Mouse (Mus musculus) limb, embryonic 12.5 days (tissue): ENCODE data around the gene Slc27a1. TPM values are rescaled to one million over a fixed set of nuclear protein-coding genes. Genes with fewer than 3 reads are reported as not detected.
A peak's percentile ranks its signal among the peaks of the same experiment; 100 is the strongest.

ENCODE experiments used
- ATAC-seq: fragments of 200-750 bp; cut with Nextera tagmentation; 2 replicates; pipeline ENCODE4 v1.8.0; 2017; ENCODE audit warnings: low read depth, moderate TSS enrichment; ENCODE audit not compliant: insufficient number of reproducible peaks, insufficient read depth, low FRiP score, low TSS enrichment
- H3K27ac ChIP-seq: fragments of 300-500 bp; sonication (generic); 2 replicates; pipeline ENCODE4 v1.5.1; 2016; ENCODE audit warnings: mild to moderate bottlenecking, moderate library complexity
- H3K27me3 ChIP-seq: fragments of 300-500 bp; sonication (generic); 2 replicates; pipeline ENCODE4 v1.6.1; 2016; ENCODE audit warnings: mild to moderate bottlenecking, moderate library complexity
- H3K36me3 ChIP-seq: fragments of 300-500 bp; sonication (generic); 2 replicates; pipeline ENCODE4 v1.6.1; 2016; ENCODE audit warnings: mild to moderate bottlenecking, moderate library complexity
- H3K4me1 ChIP-seq: fragments of 300-500 bp; sonication (generic); replicated peaks from 2 replicates; pipeline ENCODE4 v1.6.1; 2016
- H3K4me2 ChIP-seq: fragments of 300-500 bp; sonication (generic); 2 replicates; pipeline ENCODE4 v1.6.1; 2016; ENCODE audit warnings: mild to moderate bottlenecking, moderate library complexity
- H3K4me3 ChIP-seq: fragments of 300-500 bp; sonication (generic); replicated peaks from 2 replicates; pipeline ENCODE4 v1.5.1; 2016; ENCODE audit warnings: mild to moderate bottlenecking
- H3K9ac ChIP-seq: fragments of 300-500 bp; sonication (generic); replicated peaks from 2 replicates; pipeline ENCODE4 v1.6.1; 2016; ENCODE audit warnings: mild to moderate bottlenecking, moderate library complexity
- H3K9me3 ChIP-seq: fragments of 300-500 bp; sonication (generic); 2 replicates; pipeline ENCODE4 v1.6.1; 2016; ENCODE audit warnings: mild to moderate bottlenecking, moderate library complexity
- WGBS: fragments of 180-500 bp; shearing (Covaris S2); methylation state at CpG from one replicate; pipeline ENCODE4 v1.1.7; 2016; 5-methylcytosine and 5-hydroxymethylcytosine counted together
- polyA plus RNA-seq: library from polyadenylated mRNA; unstranded; fragments of >200 nt; fragmentation: Nextera tagmentation; extraction: Ambion mirVana; gene quantifications from 2 replicates; pipeline ENCODE4 v1.2.1, GENCODE M21; 2016

Gene Slc27a1
- polyA plus RNA-seq, 1 experiment from 2014 or later: 45.5 TPM

DNA sequence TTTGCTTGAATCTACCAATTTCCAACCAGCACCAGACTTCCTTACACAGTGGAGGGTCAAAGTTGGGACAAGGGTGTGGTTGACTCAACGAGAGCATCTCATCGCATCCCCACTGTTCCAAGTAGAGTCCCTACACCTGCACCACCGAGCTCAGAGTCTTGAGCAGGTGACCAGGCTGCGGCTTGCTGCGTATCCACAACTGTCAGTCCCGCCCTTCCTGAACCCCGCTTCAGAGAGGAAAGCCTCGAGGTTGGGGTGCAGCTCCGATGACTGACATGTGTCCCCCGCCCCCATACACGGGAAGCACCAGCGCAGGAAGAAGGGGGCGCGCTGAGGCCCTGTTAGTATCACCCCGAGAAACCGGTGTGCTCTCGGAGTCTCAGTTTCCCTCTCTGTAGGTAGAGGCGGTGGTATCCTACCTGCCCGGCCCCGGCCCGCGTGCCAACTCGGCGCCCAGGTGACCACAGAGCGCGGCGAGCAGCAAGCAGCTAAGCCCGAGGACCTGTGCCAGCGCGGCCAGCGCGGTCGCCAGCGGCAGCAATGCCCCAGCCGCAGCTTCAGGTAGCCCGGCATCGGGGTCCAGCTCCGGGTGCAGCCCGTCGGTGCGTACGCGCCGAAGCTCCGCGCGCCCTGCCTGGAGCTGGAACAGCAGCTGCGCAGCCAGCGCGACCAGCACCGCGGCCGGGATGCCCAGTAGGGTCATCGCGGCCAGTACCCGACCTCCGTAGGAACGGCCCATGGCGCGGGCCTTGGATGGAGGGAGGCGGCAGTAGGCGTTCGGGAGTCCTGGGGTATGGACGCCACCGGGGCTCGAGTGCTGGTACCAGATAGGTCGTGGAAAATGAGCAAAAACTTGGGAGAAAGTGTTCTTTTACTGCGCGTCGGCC is 10.4 kb upstream of the Slc27a1 start, which contains the start of gene Tmem221:
Gene Tmem221 (minus strand): TSS at position 801 of the 887 bp plus-strand sequence.
- 4% methylated on average over 66 of the region's 70 CpGs for WGBS
- no peak within 1 kb of the TSS for H3K27ac ChIP-seq

DNA sequence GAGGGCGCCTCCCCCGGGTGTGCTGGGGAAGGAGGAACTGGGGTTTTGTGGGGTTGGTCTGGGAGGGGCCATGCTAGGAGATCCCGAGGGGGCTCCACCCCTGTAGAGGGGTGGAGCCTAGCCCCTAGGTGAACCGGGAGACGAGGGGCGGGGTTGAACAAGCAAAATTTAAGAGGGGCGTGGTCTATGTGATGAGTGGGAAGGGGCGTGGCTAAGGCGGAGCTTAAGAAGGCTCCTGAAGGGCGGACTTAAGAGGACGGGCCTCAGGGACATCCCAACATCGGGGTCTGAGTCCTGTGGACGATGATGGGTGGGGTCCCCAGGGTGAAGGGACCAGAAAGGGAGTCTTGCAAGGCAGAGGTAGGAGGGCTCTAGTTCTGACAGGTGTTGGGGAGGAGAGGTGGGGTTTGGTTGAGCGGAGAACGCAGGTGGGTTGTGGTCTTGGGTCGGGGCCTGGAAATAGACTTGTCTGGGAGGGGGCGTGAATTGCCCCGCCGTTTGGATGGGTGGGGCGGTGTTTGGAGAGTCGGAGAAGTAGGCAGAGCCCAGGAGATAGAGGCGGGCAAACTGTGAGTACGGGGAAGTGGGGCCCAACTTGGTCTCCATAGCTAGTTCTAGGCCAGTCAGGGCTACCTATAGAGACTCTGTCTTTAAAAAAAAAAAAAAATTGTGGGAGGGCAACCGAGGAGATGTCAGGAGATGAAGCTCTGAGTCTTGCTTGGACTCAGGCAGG is 9.6 kb upstream of the Slc27a1 start:
- 3% methylated on average over 24 of the region's 24 CpGs for WGBS
- H3K9me3 ChIP-seq: peaks cover 9% of the 10 kb centered on the region
- peaks cover 21% of the 10 kb centered on the region for H3K4me1 ChIP-seq
- H3K36me3 ChIP-seq: no peaks in the 10 kb centered on the region
- H3K27me3 ChIP-seq: peaks cover 100% of the 10 kb centered on the region
- peak overlapping the region; percentile 47; the same call in 1 of the 2 replicates for H3K9ac ChIP-seq
- H3K27ac ChIP-seq: no peak overlapping the region
- peak overlapping the region; percentile 60 for H3K4me2 ChIP-seq
- H3K4me3 ChIP-seq: peak overlapping the region; percentile 40
- ATAC-seq: no peak

More for the DNA sequence above, 10.4 kb upstream of the Slc27a1 start, which contains the start of gene Tmem221:
- Histone ChIP-seq H3K4me1 (peaks cover 21% of the 10 kb centered on the region), H3K4me2 (peak within 1 kb of the TSS; percentile 60), H3K4me3 (peak within 1 kb of the TSS; percentile 40), H3K9ac (peak within 1 kb of the TSS; percentile 47; the same call in 1 of the 2 replicates), H3K36me3 (no peaks in the 10 kb centered on the region), H3K27me3 (peaks cover 95% of the 10 kb centered on the region), H3K9me3 (peaks cover 7% of the 10 kb centered on the region; the same call in 1 of the 2 replicates)
- ATAC-seq: no peak

DNA sequence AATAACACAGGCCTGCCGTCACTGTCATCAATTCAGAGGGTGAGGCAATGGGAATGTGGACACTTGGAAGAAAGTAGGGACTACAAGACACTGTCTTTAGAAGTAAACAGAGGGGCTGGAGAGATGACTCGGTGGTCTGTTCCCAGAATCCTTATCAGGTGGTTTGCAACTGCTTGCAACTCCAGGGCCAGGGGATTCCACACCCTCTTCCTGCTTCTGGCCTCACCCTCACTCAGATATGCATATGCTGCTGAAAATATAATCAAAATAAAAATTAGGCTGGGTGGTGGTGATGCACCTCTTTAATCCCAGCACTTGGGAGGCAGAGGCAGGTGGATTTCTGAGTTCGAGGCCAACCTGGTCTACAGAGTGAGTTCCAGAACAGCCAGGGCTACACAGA is 8.6 kb upstream of the Slc27a1 start:
- Histone ChIP-seq H3K9ac (no peak overlapping the region), H3K27me3 (peaks cover 99% of the 10 kb centered on the region), H3K4me2 (no peak overlapping the region), H3K36me3 (no peaks in the 10 kb centered on the region), H3K4me3 (no peak overlapping the region), H3K9me3 (peaks cover 14% of the 10 kb centered on the region), H3K27ac (no peak overlapping the region), H3K4me1 (peaks cover 21% of the 10 kb centered on the region)
- no peak for ATAC-seq
- 69% methylated on average over 3 of the region's 3 CpGs for WGBS

DNA sequence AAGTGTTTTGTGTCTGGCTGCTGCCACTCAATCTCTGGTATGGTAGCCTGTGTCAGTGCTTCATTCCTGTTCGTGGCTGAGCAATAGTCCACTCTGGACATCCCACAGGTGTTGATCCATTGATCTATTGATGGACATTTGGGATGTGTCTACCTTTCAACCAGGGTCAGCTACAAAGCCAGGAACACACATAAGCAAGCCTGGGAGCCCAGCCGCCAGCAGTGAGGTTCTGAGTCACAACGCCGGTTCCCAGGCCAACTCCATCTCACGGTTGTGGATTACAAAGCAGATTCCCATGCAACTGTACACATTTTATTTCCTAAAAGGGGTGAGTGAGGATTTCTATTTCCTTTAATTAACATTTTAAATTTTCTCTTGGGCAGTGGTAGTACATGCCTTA is 7.9 kb upstream of the Slc27a1 start:
- no peak overlapping the region for H3K4me3 ChIP-seq
- H3K9me3 ChIP-seq: peaks cover 14% of the 10 kb centered on the region
- H3K27ac ChIP-seq: no peak overlapping the region
- H3K36me3 ChIP-seq: no peaks in the 10 kb centered on the region
- H3K4me1 ChIP-seq: peaks cover 21% of the 10 kb centered on the region
- ATAC-seq: no peak
- 82% methylated on average over 5 of the region's 5 CpGs for WGBS
- no peak overlapping the region for H3K9ac ChIP-seq
- H3K27me3 ChIP-seq: peaks cover 98% of the 10 kb centered on the region
- no peak overlapping the region for H3K4me2 ChIP-seq

DNA sequence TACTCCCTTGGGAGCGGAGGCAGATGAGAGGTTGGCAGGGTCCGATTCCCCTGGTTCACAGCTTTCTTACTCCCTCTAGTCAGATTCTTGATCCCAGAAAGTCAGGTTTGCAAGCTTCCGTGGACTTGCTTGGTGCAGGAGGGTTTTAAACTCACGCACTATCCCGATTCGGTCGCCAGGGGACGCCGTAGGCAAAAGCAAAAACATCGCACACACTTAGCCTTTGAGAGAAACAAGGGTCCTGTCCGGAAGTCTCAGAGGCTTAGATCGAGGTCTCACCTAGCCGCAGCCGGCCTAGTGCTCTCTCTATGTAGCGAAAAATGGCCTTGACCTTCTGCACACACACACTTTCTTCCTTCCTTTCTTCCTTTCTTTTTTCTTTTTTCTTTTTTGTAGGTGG is 7.3 kb upstream of the Slc27a1 start:
- no peaks in the 10 kb centered on the region for H3K36me3 ChIP-seq
- peaks cover 98% of the 10 kb centered on the region for H3K27me3 ChIP-seq
- WGBS: 3% methylated on average over 15 of the region's 15 CpGs
- H3K27ac ChIP-seq: no peak overlapping the region
- H3K4me2 ChIP-seq: no peak overlapping the region
- no peak for ATAC-seq
- no peak overlapping the region for H3K9ac ChIP-seq
- H3K4me3 ChIP-seq: no peak overlapping the region
- peaks cover 14% of the 10 kb centered on the region for H3K9me3 ChIP-seq
- peaks cover 21% of the 10 kb centered on the region for H3K4me1 ChIP-seq

DNA sequence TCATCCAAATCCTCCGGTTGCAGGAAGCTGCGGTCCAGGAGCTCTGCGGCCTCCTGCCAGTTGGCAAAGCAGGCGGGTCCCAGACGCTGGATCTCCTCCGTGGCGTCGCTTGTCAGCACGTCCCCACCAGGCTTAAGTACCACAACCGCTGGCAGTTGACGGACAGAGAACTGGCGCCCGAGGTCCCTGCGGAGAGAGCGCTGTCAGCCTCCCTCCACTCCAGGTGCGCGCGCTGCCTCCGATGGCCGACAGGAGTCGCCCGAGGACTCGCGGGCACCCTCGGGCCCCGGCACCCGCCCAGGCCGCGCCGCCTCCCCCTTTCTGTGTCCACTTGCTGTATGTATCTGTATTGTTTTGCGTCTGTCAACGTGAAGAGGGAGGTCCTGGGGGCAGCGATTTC is 5.9 kb upstream of the Slc27a1 start:
- Histone ChIP-seq H3K4me1 (peaks cover 21% of the 10 kb centered on the region), H3K4me3 (peak overlapping the region; percentile 23), H3K27ac (no peak overlapping the region), H3K9me3 (peaks cover 14% of the 10 kb centered on the region), H3K36me3 (no peaks in the 10 kb centered on the region), H3K27me3 (peaks cover 94% of the 10 kb centered on the region), H3K9ac (peak overlapping the region; percentile 23; the same call in 1 of the 2 replicates), H3K4me2 (peak overlapping the region; percentile 44)
- 1% methylated on average over 33 of the region's 33 CpGs for WGBS
- no peak for ATAC-seq

DNA sequence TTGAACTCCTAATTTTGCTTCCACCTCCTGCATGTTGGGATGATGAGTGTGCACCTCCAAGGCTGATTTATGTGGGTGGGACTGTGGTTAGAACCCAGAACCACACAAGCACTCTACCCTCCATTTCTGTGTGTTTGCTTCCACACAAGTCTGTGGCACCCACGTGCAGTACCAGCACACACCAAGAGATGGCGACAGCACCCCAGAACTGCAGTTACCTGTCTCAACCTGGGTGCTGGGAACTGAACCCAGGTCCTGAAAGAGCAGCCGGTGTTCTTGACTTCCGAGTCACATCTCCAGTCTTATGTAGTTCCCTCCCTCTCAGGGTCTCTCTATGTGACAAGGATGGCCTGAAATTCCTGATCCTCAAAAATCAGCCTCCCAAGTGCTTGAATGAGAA is 4.7 kb upstream of the Slc27a1 start:
- Histone ChIP-seq H3K4me3 (no peak overlapping the region), H3K9ac (no peak overlapping the region), H3K27me3 (peaks cover 94% of the 10 kb centered on the region), H3K9me3 (peaks cover 8% of the 10 kb centered on the region), H3K27ac (no peak overlapping the region), H3K36me3 (no peaks in the 10 kb centered on the region), H3K4me1 (peaks cover 19% of the 10 kb centered on the region), H3K4me2 (no peak overlapping the region)
- 83% methylated on average over 4 of the region's 4 CpGs for WGBS
- ATAC-seq: no peak

DNA sequence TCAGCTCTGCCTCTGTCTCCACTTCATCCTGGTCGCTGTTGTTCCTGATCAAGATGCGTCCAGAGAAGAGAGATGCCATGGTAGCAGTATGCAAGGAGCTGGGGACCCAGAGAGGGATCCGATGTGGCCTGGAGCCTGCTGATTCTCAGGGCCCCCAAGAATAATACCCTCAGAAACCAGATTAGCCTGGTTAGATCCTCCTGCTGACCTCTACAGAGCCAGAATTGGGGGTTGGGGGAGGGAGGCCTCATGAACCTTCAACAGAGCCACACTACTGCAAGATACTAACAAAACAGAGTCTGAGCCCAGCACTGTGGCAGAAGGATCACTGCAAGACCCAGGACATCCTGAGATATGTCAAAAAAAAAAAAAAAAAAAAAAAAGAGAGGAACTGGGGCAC is 2.2 kb upstream of the Slc27a1 start, which contains the start of gene Nxnl1:
Gene Nxnl1 (minus strand): TSS at position 101 of the 400 bp plus-strand sequence.
- no peak within 1 kb of the TSS for H3K9ac ChIP-seq
- no peak for ATAC-seq
- no peak within 1 kb of the TSS for H3K4me3 ChIP-seq
- H3K27me3 ChIP-seq: peaks cover 73% of the 10 kb centered on the region
- H3K4me2 ChIP-seq: no peak within 1 kb of the TSS
- peaks cover 28% of the 10 kb centered on the region for H3K4me1 ChIP-seq
- peaks cover 7% of the 10 kb centered on the region for H3K9me3 ChIP-seq
- no peaks in the 10 kb centered on the region for H3K36me3 ChIP-seq
- WGBS: 65% methylated on average over 3 of the region's 3 CpGs
- no peak within 1 kb of the TSS for H3K27ac ChIP-seq

DNA sequence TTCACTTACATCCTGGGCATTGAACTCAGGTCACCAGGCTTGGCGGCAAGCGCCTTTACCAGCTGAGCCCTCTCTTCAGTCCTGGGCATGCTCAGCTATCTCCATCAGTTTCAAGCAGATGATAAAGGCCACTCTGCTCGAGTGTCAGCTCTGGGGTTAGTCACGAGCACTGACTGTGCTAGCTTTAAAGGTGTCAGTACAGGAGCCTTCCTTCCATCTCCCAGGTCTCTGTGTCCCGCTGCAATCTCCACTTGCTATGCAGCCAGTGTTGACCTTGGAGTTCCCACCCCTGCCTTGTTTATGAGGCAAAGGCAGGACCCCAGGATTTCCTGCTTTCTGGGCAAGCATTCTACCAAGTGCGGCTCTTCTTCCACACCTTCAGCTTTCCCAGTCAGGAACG is 1.1 kb upstream of the Slc27a1 start:
- Histone ChIP-seq H3K4me1 (peaks cover 27% of the 10 kb centered on the region), H3K27me3 (peaks cover 62% of the 10 kb centered on the region), H3K4me2 (no peak overlapping the region), H3K9me3 (peaks cover 7% of the 10 kb centered on the region), H3K4me3 (no peak overlapping the region), H3K9ac (no peak overlapping the region), H3K27ac (no peak overlapping the region), H3K36me3 (no peaks in the 10 kb centered on the region)
- WGBS: 69% methylated on average over 7 of the region's 7 CpGs
- ATAC-seq: no peak

DNA sequence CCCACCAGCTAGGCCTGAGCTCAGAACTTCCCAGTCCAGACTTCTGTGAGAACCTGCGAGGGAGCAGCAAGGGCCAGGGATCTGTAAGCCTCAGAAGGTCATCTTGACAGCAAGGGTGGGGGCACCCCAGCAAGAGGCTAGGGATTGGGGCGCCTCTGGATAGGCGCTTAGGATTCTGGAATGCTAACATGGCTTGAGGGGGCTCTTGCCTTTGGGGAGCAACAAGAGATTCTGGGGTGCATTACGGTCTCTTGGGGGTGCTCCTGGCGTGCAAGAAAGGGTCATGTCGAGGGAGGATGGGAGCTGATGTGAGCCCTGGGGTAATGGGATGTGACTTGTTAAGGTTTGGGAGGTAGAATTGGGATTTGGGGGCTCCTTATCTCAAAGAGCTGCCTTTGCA is 259 bp downstream of the Slc27a1 start:
- Histone ChIP-seq H3K4me3 (peak overlapping the region; percentile 64), H3K9ac (peak overlapping the region; percentile 50; the same call in 1 of the 2 replicates), H3K9me3 (peaks cover 6% of the 10 kb centered on the region), H3K4me2 (peak overlapping the region; percentile 87), H3K36me3 (no peaks in the 10 kb centered on the region), H3K4me1 (peaks cover 29% of the 10 kb centered on the region), H3K27me3 (peaks cover 48% of the 10 kb centered on the region), H3K27ac (0 out of 2 replicates have a peak overlapping the region, but pooled peaks have one; percentile 41)
- WGBS: 13% methylated on average over 6 of the region's 6 CpGs
- ATAC-seq: no peak
